Mouse (Mus musculus) effector memory CD4-positive, alpha-beta T cell, adult 5 months (primary cell): ENCODE results near the gene Hltf. TPM values are rescaled to one million over a fixed set of nuclear protein-coding genes. Genes with fewer than 3 reads are reported as not detected.

Experiments used
- polyA plus RNA-seq: library from polyadenylated mRNA; unstranded; fragments of 100-300 nt; shearing (Covaris generic); gene quantifications from one replicate; pipeline ENCODE4 v1.2.1, GENCODE M21; 2017

Gene Hltf
- 40.7 TPM for polyA plus RNA-seq

DNA sequence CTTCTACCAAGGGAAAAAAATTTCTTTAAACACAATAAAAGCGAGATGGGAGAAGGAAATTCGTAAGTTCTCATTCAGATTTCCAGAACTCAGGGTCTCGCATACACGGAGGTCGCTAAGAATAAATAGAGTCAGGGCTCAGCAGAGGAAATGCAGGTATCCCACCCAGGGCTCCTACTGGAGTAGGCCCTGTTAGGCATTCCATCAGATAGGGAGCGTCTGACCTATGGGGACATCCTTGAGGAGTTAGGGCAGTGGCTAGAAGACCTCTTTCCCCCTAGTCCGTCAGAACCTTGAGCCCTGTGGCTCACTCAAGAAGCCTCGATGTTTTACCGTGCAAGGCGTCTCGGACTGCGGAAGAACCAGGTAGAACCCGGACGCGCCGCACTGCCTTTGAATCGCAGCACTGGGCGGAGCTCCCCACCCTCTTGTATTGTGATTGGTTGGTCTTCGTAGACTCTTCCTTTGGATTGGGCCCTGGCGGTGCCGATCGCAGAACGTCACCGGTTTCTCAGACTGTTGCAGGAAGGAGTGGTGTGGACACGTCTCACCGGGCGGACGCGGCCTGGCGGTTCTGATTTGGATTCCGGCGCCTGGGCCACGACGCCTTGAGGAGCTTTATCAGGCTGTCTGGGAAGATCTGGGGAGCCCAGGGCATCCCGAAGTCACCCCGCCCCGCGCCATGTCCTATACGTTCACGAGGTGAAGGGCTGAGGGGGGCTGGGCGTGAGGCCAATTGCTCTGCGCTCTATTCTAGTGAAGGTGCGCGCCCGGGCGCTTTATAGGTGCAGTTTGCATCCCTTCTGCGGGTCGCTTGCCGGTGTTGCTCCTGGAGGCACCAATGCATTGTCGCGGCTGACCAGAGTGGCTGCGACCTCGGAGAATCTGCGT is at the start of gene Hltf:
TSS of gene Hltf (plus strand) at position 506 of the 891 bp plus-strand sequence.

DNA sequence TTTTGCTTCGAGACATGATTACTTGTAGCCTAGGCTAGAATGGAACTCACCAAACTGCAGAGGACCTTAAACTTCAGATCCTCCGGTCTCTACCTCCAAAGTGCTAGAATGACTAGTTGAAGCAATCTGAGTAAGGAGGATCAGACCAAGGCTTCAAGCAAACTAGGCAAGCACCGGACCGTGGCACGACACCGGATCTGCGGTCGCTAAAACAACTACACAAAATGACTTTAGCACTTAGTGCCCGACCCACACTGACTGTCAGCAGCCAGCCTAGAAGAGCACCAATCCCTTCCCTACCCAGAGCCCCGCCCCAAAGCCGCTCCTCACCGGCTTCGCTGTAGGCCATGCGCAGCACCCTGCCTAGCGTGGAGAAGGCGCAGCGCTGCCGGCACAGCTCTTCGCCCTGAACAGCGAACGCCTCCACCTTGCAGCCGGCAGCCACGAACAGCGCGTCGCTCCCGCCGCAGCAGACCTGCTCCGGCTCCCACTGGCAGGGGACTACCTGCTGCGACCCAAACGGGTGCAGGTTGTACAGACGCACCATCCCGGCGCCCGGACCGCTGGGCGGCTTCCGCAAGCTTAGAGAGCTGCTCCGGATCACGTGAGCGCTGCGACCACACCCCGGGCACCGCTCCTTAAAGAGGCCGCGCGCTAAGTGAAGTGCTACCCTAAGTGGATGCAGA is 22.7 kb upstream of the Hltf start, which contains the start of gene Hps3:
TSS of gene Hps3 (minus strand) at position 597 of the 686 bp plus-strand sequence.

GRCm38 (mm10) chr3:20154531-20155367 is 97.1 kb downstream of the Hltf start, which contains the start of gene Gyg:
Gyg (minus strand) TSS chr3:20155317.

Other genes starting within 250 kb of the Hltf start
- gene Cp, start 100.8 kb upstream of the Hltf start, polyA plus RNA-seq, result 0.86 TPM
- 38.1 TPM for gene Hps3, start 22.5 kb upstream of the Hltf start, polyA plus RNA-seq
- 18.6 TPM for gene Gyg, start 97.5 kb downstream of the Hltf start, polyA plus RNA-seq
- gene Cpa3, start 184.4 kb downstream of the Hltf start, polyA plus RNA-seq, result not detected
- gene Cpb1, start 217.9 kb downstream of the Hltf start, polyA plus RNA-seq, result not detected